Mouse (Mus musculus) thymus, adult 2 months (tissue): Measurements from ENCODE around the gene Arl2.

ENCODE experiments used
- CTCF ChIP-seq: fragments of 200-500 bp; IDR thresholded peaks from 2 replicates; pipeline ENCODE4 v1.5.1; 2012; ENCODE audit warnings: mild to moderate bottlenecking, control low read depth, low read length, moderate library complexity, borderline replicate concordance; ENCODE audit not compliant: control insufficient read depth, poor library complexity, insufficient read depth; ENCODE audit errors: extremely low read depth
- POLR2A ChIP-seq: fragments of 200-500 bp; IDR thresholded peaks from 2 replicates; pipeline ENCODE4 v1.6.1; 2012; ENCODE audit warnings: mild to moderate bottlenecking, low read length, control low read depth, moderate library complexity; ENCODE audit not compliant: control insufficient read depth, poor library complexity, insufficient read depth; ENCODE audit errors: extremely low read depth

DNA sequence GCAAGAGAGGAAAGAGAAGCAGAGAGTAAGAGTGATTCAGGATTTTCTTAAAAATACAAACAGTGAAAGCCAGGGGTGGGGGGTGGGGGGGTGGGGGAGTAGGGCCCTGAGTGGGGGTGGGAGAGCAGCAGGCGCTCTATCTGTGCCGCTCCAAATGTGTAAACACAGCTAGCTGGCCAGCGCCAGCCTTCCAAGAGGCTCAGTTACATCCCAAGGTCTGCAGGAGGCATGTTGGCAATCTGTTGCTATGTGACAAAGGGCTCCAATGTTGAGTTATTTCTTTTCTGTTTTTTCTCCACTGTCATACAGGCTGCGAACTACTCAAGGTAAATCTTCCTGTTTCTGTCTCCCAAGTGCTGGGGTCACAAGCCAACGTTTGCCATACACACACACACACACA is 33.4 kb upstream of the Arl2 start:
- TF ChIP-seq POLR2A (no peak), CTCF (no peak)
